16 mouse cellular contexts compared by ENCODE assay signal in the genomic region with DNA sequence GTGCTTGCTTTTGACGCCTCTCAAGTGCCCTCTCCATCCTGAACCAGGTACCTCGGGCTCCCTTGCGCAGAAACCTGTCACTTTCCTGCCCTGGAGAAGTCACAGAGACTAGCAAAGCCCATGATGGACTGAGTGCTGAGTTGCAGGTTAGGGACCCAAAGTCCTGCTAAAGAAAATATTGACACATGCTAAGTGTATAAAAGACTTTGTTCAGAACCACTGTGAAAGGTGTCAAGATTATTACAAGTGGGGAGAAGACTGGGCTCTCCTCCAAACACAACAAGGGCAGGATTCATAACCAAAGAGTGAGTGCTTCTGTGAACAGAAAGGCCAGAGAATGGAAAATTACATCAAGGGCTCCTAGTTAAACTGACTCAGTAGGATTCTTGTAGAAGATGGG.
DNase-seq lines count a peak whose midpoint lies in the region; ATAC-seq lines count a peak whose summit lies in the region.
"Had no signal": no experiment of that assay in that cellular context is flagged by ENCODE, and none has a peak within 500 bp of the region (broad histone marks: within the 10 kb centered on the region; RNA-seq: fewer than 3 reads in every experiment).

No protein-coding gene starts in this region.

- peak; percentile 39; the same call in 1 of the 2 replicates for ATAC-seq in heart, embryonic 14.5 days (ENCODE audit: insufficient number of reproducible peaks, insufficient read depth, low FRiP score, low read depth)
- ATAC-seq in liver, embryonic 16.5 days (ENCODE audit: low read depth) = 0 out of 2 replicates have a peak, but pooled peaks have one; percentile 37
- ATAC-seq in liver, embryonic 12.5 days = no peak
- peak; percentile 80 for ATAC-seq in lung, embryonic 15.5 days (ENCODE audit: borderline replicate concordance, extremely low read depth, low FRiP score, low TSS enrichment)
- no peak for ATAC-seq in hindbrain, embryonic 11.5 days (ENCODE audit: low FRiP score)
- ATAC-seq: CD4-positive, CD25-positive, alpha-beta regulatory T cell, adult 4 months had no signal

- H3K4me1 ChIP-seq in heart, embryonic 14.5 days (ENCODE audit: control insufficient read depth in 2 of 2, insufficient read depth in 2 of 2, low read length in 2 of 2) = peaks cover 6 to 10% of the 10 kb centered on the region in 2 experiments
- no peaks in the 10 kb centered on the region for H3K4me1 ChIP-seq in liver, embryonic 16.5 days (ENCODE audit: control insufficient read depth, low read depth, low read length)
- H3K4me1 ChIP-seq in liver, embryonic 12.5 days = no peaks in the 10 kb centered on the region
- 0 out of 2 replicates have a peak, but pooled peaks cover 13% of the 10 kb centered on the region for H3K4me1 ChIP-seq in lung, embryonic 15.5 days
- no peaks in the 10 kb centered on the region for H3K4me1 ChIP-seq in hindbrain, embryonic 11.5 days (replicated peaks; ENCODE audit: control insufficient read depth, insufficient read depth, low read length)
- H3K4me1 ChIP-seq: embryonic facial prominence, embryonic 13.5 days; forebrain, embryonic 12.5 days had no signal

- H3K4me3 ChIP-seq in heart, embryonic 14.5 days (ENCODE audit: control insufficient read depth in 1 of 2, insufficient read depth in 1 of 2, low read depth in 1 of 2, low read length in 2 of 2) = no peak overlapping the region
- H3K4me3 ChIP-seq in liver, embryonic 16.5 days (ENCODE audit: low read depth, low read length) = no peak overlapping the region
- H3K4me3 ChIP-seq in liver, embryonic 12.5 days = no peak overlapping the region
- H3K4me3 ChIP-seq in lung, embryonic 15.5 days = no peak overlapping the region
- no peak overlapping the region for H3K4me3 ChIP-seq in hindbrain, embryonic 11.5 days (ENCODE audit: low read depth, low read length)
- H3K4me3 ChIP-seq: embryonic facial prominence, embryonic 13.5 days; forebrain, embryonic 12.5 days; gastrocnemius, adult 2 months had no signal

- H3K9ac ChIP-seq in heart, embryonic 14.5 days (ENCODE audit: low read length) = no peak overlapping the region
- H3K9ac ChIP-seq in liver, embryonic 16.5 days (ENCODE audit: low read depth, low read length) = no peak overlapping the region
- H3K9ac ChIP-seq in liver, embryonic 12.5 days = no peak overlapping the region
- no peak overlapping the region for H3K9ac ChIP-seq in lung, embryonic 15.5 days
- no peak overlapping the region for H3K9ac ChIP-seq in hindbrain, embryonic 11.5 days (ENCODE audit: low read depth, low read length)
- H3K9ac ChIP-seq: embryonic facial prominence, embryonic 13.5 days; forebrain, embryonic 12.5 days had no signal

- H3K4me2 ChIP-seq in heart, embryonic 14.5 days (ENCODE audit: low read length) = no peak overlapping the region
- H3K4me2 ChIP-seq in liver, embryonic 16.5 days (ENCODE audit: low read depth, low read length) = no peak overlapping the region
- H3K4me2 ChIP-seq in liver, embryonic 12.5 days = no peak overlapping the region
- H3K4me2 ChIP-seq in lung, embryonic 15.5 days = no peak overlapping the region
- H3K4me2 ChIP-seq in hindbrain, embryonic 11.5 days (replicated peaks; ENCODE audit: low read depth, low read length) = no peak overlapping the region
- H3K4me2 ChIP-seq: embryonic facial prominence, embryonic 13.5 days; forebrain, embryonic 12.5 days had no signal

- 0 out of 4 replicates have a peak overlapping the region, but pooled peaks of 1 of the 2 experiments have one; percentile 7 for H3K27ac ChIP-seq in heart, embryonic 14.5 days (replicated peaks in 1 of 2; ENCODE audit: control insufficient read depth in 1 of 2, insufficient read depth in 1 of 2, low read depth in 2 of 2, low read length in 2 of 2)
- no peak overlapping the region for H3K27ac ChIP-seq in liver, embryonic 16.5 days (ENCODE audit: low read length)
- no peak overlapping the region for H3K27ac ChIP-seq in liver, embryonic 12.5 days
- H3K27ac ChIP-seq in lung, embryonic 15.5 days = no peak overlapping the region
- no peak overlapping the region for H3K27ac ChIP-seq in hindbrain, embryonic 11.5 days (ENCODE audit: low read depth, low read length)
- H3K27ac ChIP-seq: embryonic facial prominence, embryonic 13.5 days; forebrain, embryonic 12.5 days; gastrocnemius, adult 2 months had no signal

- H3K36me3 ChIP-seq in heart, embryonic 14.5 days (ENCODE audit: control insufficient read depth, insufficient read depth, low read length) = no peaks in the 10 kb centered on the region
- H3K36me3 ChIP-seq in liver, embryonic 16.5 days (ENCODE audit: control insufficient read depth, insufficient read depth) = no peaks in the 10 kb centered on the region
- no peaks in the 10 kb centered on the region for H3K36me3 ChIP-seq in liver, embryonic 12.5 days
- H3K36me3 ChIP-seq in lung, embryonic 15.5 days = no peaks in the 10 kb centered on the region
- no peaks in the 10 kb centered on the region for H3K36me3 ChIP-seq in hindbrain, embryonic 11.5 days (ENCODE audit: control insufficient read depth, insufficient read depth, low read length)
- H3K36me3 ChIP-seq: embryonic facial prominence, embryonic 13.5 days; forebrain, embryonic 12.5 days had no signal

- H3K9me3 ChIP-seq in heart, embryonic 14.5 days (ENCODE audit: control insufficient read depth, low read length) = no peaks in the 10 kb centered on the region
- no peaks in the 10 kb centered on the region for H3K9me3 ChIP-seq in liver, embryonic 16.5 days (replicated peaks; ENCODE audit: control insufficient read depth, low read length)
- H3K9me3 ChIP-seq in liver, embryonic 12.5 days (replicated peaks) = no peaks in the 10 kb centered on the region
- H3K9me3 ChIP-seq in lung, embryonic 15.5 days = no peaks in the 10 kb centered on the region
- H3K9me3 ChIP-seq in hindbrain, embryonic 11.5 days (ENCODE audit: control insufficient read depth, low read length) = no peaks in the 10 kb centered on the region
- H3K9me3 ChIP-seq: embryonic facial prominence, embryonic 13.5 days; forebrain, embryonic 12.5 days had no signal

- WGBS in heart, embryonic 14.5 days = 15% methylated on average over 3 of the region's 3 CpGs
- 51% methylated on average over 3 of the region's 3 CpGs for WGBS in liver, embryonic 16.5 days (ENCODE audit: insufficient replicate concordance)
- 67% methylated on average over 3 of the region's 3 CpGs for WGBS in liver, embryonic 12.5 days (ENCODE audit: insufficient replicate concordance)
- 34% methylated on average over 3 of the region's 3 CpGs for WGBS in lung, embryonic 15.5 days
- 82% methylated on average over 3 of the region's 3 CpGs for WGBS in hindbrain, embryonic 11.5 days

- DNase-seq in heart, postnatal 4 days = no peak
- DNase-seq in layer of hippocampus, adult 8-10 months (ENCODE audit: low spot score in 2 of 2) = no peak
- DNase-seq in urinary bladder, adult 18-20 months (ENCODE audit: low spot score in 2 of 2) = no peak
- no peak for DNase-seq in hindbrain, embryonic 11.5 days (ENCODE audit: low spot score)
- DNase-seq: adrenal gland, postnatal 14 days; cerebellum, postnatal 14 days; gastrocnemius, adult 2 months; heart, postnatal 10 days; left cerebral cortex, postnatal 4 days had no signal

- H3K27me3 ChIP-seq in heart, embryonic 14.5 days (ENCODE audit: control insufficient read depth, insufficient read depth, low read length) = no peaks in the 10 kb centered on the region
- H3K27me3 ChIP-seq in liver, embryonic 16.5 days (ENCODE audit: control insufficient read depth, insufficient read depth, low read depth, low read length) = no peaks in the 10 kb centered on the region
- no peaks in the 10 kb centered on the region for H3K27me3 ChIP-seq in liver, embryonic 12.5 days (replicated peaks)
- H3K27me3 ChIP-seq in lung, embryonic 15.5 days = peaks cover 17% of the 10 kb centered on the region
- no peaks in the 10 kb centered on the region for H3K27me3 ChIP-seq in hindbrain, embryonic 11.5 days (ENCODE audit: control insufficient read depth, insufficient read depth, low read length)
- H3K27me3 ChIP-seq: embryonic facial prominence, embryonic 13.5 days; forebrain, embryonic 12.5 days had no signal

Comparison
In these comparisons a context has a peak if more than half of its experiments do, and no peak if none do; other contexts are left out.
1. ATAC-seq: peak in heart, embryonic 14.5 days (single experiment), liver, embryonic 16.5 days (single experiment) and lung, embryonic 15.5 days (single experiment); none in liver, embryonic 12.5 days (single experiment) and hindbrain, embryonic 11.5 days (single experiment).